Mouse (Mus musculus) thymus, postnatal 0 days (tissue): Measurements from ENCODE around the gene Gm49510. TPM values are rescaled to one million over a fixed set of nuclear protein-coding genes. Genes with fewer than 3 reads are reported as not detected.
A peak's percentile ranks its signal among the peaks of the same experiment; 100 is the strongest.

ENCODE experiments used
- DNase-seq: peaks from one replicate; pipeline ENCODE4 v3.0.0-alpha.2; 2015; ENCODE audit warnings: low spot score
- polyA plus RNA-seq: library from polyadenylated mRNA; unstranded; fragments of >200 nt; fragmentation: Nextera tagmentation; extraction: Ambion mirVana; gene quantifications from 2 replicates; pipeline ENCODE4 v1.2.1, GENCODE M21; 2015

Gm49510 gene
- 0.10 and 0.32 TPM in 2 replicates for polyA plus RNA-seq

- DNase-seq, result no peak
Measured at GRCm38 (mm10) chr15:78899409-78899739, at the start of gene Gm49510. Gm49510 (plus strand) TSS chr15:78899667.

DNA sequence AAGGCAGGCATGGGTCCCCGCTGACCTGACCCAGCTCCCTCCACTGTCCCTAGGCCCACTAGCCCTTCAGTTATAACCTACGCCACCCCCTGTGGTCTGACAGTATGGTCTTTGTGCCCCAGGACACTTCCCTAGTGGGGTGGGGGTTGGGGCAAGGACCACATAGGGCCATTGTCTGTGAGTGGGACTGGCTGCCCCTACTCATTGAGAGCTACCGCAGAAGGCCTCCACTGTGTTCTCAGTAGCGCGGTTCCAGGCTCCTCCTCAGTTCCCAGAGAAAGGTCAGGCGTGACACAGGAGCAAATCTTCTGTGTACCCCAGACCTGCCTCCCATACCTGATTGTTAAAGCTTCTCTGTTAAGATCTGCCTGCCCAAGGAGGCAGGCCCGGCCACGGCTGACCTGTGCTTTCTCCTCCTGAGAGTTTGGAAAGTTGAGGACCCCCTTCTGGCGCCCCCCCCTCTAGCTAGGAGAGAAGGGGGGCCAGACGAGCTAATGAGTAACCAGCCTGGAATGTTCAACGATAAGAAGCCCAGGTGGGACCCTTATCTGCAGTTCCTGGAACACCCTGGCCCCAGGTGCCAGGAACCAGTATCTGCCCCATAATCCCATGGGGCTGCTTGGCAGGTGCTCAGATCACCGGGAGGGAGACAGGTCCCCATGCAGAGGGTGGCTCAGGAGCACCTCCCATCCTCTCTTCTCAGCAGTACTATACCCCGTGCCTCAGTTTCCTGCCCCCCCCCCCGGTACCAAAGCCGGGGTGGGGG lies 49.2 kb upstream of the Gm49510 start:
- no peak for DNase-seq

DNA sequence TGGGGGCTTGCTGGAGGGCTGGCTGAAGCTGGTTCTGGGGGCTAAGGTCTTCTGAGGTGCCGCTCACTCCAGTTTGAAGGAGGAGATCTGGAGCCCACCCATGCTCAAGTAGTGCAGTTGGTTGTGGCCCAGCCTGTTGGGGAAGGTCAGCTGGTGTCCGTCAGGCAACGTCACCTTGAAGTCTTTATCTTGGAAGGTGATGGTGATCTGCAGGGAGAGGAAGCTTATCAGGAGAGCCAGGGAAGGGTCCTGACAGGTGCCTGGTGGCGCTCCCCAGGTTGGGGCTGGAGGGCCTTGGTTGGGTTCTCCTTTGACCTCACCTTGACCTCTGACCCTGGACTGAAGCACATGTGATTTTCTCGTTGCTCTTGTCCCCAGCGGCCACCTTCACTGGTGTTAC lies 48.5 kb upstream of the Gm49510 start:
- DNase-seq, result no peak

GRCm38 (mm10) chr15:78851505-78852153 lies 47.8 kb upstream of the Gm49510 start:
- DNase-seq, result peak; percentile 86

DNA sequence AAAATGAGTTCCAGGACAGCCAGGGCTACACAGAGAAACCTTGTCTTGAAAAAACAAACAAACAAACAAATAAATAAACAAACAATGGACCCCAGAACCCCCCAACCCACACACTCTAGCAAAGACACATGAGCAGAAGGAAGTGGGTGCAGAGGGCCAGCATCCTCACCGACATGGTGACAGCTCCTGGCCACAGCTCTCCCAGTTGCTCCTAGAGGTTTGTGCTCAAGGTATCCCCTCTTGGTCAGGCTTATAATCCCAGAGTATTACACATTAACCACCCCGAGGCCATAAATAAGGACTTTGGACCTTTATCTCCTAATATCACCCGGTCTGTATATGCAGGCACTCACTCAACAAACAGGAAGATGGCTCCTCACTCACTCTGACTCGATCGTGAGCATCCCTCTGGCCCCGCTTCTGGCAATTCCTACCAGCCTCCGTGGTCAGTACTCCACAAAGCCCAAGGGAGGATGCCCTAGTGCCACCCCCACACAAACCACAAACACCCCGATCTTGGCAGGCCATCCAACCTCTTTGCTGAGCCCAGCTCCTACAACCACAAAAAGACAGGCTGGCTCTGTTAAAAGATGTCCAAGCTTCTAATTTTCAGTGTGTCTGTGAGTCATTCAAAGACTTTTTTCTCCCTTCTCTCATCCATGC lies 44.0 kb upstream of the Gm49510 start, which contains the start of gene Lgals2:
Gene Lgals2, minus strand, starts transcription at position 227 of the 663 bp plus-strand sequence.
- DNase-seq, result no peak

DNA sequence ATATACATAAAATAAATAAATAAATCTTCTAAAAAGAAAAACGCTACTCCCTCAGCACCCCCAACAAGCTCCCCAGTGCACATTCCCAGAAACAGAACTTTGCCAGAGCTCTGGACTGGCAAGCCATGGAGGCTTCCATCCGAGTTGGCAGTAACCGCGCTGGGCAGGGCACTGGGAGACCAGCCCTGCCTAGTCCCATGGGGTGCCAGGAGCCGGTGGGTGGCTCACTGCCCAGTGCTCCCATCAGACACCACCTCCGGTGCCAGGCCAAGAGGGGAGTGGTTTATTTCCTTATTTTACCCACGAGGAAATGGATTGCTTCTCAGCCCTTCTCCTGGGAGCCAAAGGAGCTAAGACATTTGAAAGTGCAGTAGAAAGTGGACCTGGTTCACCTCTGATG lies 42.5 kb upstream of the Gm49510 start:
- DNase-seq, result no peak

DNA sequence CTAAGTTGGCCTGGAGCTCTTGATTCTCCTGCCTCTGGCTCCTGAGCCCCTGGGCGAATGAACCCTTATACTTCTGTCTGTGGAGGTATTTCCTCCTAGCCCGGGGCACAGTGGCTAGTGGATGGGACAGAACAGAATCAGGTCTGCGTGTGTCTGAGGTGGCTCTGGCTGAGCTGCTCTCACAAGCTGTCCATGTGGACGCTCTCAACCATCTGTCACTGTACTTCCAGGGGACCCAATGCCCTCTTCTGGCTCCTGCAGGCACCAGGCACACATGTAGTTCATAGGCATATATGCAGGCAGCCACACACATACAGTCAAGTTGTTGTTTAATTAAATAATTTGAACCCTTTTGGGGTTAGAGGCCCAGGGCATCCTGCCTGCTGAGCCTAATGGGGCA lies 40.2 kb upstream of the Gm49510 start:
- no peak for DNase-seq

DNA sequence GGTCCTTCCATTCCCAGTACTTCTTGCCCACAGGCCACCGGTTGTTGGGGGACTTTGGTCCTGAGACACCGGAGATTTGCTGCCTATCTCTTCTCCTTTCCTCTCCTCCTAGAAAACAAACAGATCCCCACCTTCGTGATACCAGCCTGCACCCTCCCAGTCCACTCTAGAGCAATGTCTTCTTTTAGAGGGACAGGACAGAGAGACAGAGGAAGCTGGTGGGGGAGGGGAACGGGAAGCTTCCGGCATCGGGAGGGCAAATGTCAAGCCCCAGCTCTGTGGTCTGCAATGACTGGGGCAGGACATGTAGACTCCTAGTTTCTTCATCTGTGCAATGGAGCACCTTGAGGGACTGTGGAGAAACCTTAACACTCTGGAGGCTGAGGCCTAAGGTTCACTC lies 39.8 kb upstream of the Gm49510 start:
- DNase-seq, result peak; percentile 51

GRCm38 (mm10) chr15:78862280-78862679 lies 37.2 kb upstream of the Gm49510 start:
- no peak for DNase-seq

DNA sequence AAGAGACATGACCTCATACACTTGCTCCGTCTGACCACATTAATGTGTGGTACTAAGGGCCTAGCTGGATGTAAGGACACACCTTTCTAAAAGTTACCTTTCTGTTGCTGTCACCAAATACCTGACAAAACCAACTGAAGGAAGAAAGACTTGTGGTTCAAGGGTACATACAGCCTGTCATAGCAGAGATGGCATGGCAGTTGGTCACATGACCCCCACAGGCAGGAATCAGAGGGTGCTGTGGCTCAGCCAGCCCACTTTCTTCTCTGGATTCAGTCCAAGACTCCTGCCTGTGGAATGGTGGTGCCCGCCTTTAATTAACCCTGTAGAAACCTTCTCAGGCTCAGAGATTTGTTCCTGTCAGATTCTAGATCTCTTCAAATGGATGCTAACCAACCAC lies 36.3 kb upstream of the Gm49510 start:
- no peak for DNase-seq

- peak; percentile 53 for DNase-seq
Measured at GRCm38 (mm10) chr15:78863852-78864253, 35.6 kb upstream of the Gm49510 start.

DNA sequence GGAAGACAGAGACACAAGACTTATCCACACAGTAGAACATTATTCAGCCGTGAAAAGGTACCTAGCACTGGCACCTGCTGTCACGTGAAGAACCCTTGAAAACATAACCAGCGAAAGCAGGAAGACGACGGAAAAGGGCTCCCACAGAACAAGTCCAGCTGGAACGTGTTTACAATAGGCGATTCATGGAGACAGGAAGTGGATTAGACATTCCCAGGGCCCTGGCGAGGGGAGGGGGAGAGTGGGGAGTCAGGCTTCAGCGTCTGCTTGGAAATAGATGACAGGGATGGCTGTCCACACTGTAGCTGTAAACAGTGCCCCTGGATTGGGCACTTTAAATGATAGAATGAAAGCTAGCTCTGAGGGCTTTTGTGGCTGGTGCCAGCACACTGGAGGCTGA lies 31.1 kb upstream of the Gm49510 start:
- DNase-seq, result no peak

GRCm38 (mm10) chr15:78868826-78869233 lies 30.6 kb upstream of the Gm49510 start:
- DNase-seq, result no peak

- DNase-seq, result peak; percentile 74
Measured at GRCm38 (mm10) chr15:78869775-78870174, 29.7 kb upstream of the Gm49510 start.

DNA sequence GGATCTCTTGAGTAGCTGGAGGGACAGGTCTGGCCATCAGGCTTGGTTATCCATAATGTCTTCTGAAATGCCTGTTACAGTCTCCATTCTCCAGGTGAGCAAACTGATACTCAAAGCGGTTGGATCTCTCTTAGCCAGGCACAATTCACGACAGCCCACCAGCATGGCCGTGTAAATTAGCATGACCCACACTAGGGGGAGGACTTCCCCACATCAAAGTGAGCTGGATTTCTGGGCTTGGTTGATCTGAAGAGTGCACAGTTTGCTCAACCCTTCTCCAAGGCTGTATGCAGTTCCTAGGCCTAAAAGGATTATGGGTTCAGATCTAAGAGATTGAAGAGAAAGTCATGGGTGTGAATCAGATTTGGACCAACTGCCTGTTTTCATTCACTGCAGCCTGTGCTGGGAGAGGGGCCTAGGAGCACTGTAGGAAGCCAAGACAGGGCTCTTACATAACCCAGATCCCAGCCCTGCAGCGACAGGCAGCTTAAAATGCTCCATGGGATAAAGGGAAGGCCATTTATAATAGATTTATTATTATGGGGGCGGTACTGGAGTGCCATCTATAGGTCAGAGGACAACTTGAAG lies 27.4 kb upstream of the Gm49510 start:
- DNase-seq, result peak; percentile 23

- no peak for DNase-seq
Measured at GRCm38 (mm10) chr15:78873803-78874435, 25.5 kb upstream of the Gm49510 start.

- no peak for DNase-seq
Measured at GRCm38 (mm10) chr15:78874989-78875388, 24.5 kb upstream of the Gm49510 start.

DNA sequence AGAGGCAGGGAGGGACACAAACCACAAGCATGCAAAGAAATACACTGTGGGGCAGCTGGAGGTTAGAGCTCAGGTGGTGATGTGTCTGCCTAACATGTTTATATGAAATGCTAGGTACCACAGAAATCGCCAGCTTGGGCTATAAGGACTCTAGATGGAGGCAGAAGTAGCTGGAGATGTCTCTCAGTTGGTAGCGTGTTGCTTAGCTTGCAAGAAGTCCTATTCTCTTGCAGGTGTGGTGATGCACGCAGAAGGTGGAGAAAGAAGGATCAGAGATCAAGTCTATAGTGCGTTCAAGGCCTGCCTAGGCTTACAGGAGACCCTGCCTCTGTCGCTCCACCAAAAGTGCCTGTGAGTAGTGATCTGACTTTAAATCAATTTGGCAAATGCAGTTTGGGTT lies 23.9 kb upstream of the Gm49510 start:
- no peak for DNase-seq

DNA sequence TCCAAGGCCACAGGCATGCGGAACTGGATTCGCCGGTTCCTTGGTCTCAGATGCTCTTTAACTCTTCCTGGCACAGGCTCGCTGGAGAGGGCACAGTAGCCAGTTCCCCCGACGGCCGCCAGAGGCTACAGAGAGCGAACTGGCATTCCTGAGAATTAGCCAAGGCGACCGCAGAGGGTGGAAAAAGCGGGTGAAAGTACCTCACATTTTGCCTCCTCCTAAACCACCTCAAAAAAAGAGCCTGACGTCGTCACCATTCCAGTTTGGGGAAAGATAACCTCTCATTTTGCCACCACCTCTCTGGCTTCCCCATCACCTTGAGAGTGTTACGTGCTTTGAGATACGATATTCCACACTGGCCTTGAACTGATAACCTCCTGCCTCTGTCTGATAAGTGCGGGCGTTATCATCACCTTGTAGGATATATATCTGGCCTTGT lies 23.2 kb upstream of the Gm49510 start:
- DNase-seq, result peak; percentile 67

- DNase-seq, result peak; percentile 96
Measured at GRCm38 (mm10) chr15:78876991-78877809, 22.3 kb upstream of the Gm49510 start, which contains the start of gene Gga1. Gga1 (plus strand) TSS chr15:78877190.
